Mouse (Mus musculus) layer of hippocampus, postnatal 14 days (tissue): Measurements from ENCODE around the gene Ap1s1. TPM values are rescaled to one million over a fixed set of nuclear protein-coding genes. Genes with fewer than 3 reads are reported as not detected.

ENCODE experiments used
- DNase-seq, 2 experiments: peaks; one replicate each; pipeline ENCODE4 v3.0.0; 2021 to 2022; ENCODE audit warnings: low spot score in 2 of 2, mixed read lengths in 1 of 2
- total RNA-seq, 2 experiments: library from RNA; stranded (reverse); gene quantifications; 2 replicates each; pipeline ENCODE4 v1.2.3; 2021

The Ap1s1 gene
- total RNA-seq, 2 experiments from 2014 or later = 231 to 235 TPM

- no peak for DNase-seq
Measured at GRCm38 (mm10) chr5:137065923-137066322, 20.0 kb upstream of the Ap1s1 start.

GRCm38 (mm10) chr5:137065454-137065853, 19.5 kb upstream of the Ap1s1 start:
- no peak for DNase-seq

GRCm38 (mm10) chr5:137062601-137063000, 16.7 kb upstream of the Ap1s1 start:
- no peak for DNase-seq

GRCm38 (mm10) chr5:137061809-137062481, 16.0 kb upstream of the Ap1s1 start:
- DNase-seq = no peak

- no peak for DNase-seq
Measured at GRCm38 (mm10) chr5:137054873-137055272, 8.9 kb upstream of the Ap1s1 start.

GRCm38 (mm10) chr5:137054299-137054698, 8.4 kb upstream of the Ap1s1 start:
- DNase-seq = no peak

- DNase-seq = peak in 1 of 2 experiments; percentile 36
Measured at GRCm38 (mm10) chr5:137051914-137052505, 6.1 kb upstream of the Ap1s1 start.

GRCm38 (mm10) chr5:137051125-137051524, 5.2 kb upstream of the Ap1s1 start:
- no peak for DNase-seq

- DNase-seq = no peak
Measured at GRCm38 (mm10) chr5:137046991-137047390, 1.1 kb upstream of the Ap1s1 start.

- no peak for DNase-seq
Measured at GRCm38 (mm10) chr5:137046324-137046718, 386 bp upstream of the Ap1s1 start.

GRCm38 (mm10) chr5:137043997-137044396, 1.9 kb downstream of the Ap1s1 start:
- no peak for DNase-seq

- no peak for DNase-seq
Measured at GRCm38 (mm10) chr5:137041442-137041841, 4.5 kb downstream of the Ap1s1 start.

GRCm38 (mm10) chr5:137039453-137039852, 6.5 kb downstream of the Ap1s1 start:
- no peak for DNase-seq

- no peak for DNase-seq
Measured at GRCm38 (mm10) chr5:137036211-137036610, 9.7 kb downstream of the Ap1s1 start.

- peak in 1 of 2 experiments; percentile 84 for DNase-seq
Measured at GRCm38 (mm10) chr5:137032641-137033074, 13.3 kb downstream of the Ap1s1 start.

GRCm38 (mm10) chr5:137032033-137032421, 13.9 kb downstream of the Ap1s1 start:
- peak; percentile 45 to 62 for DNase-seq

GRCm38 (mm10) chr5:137031076-137032032, 14.6 kb downstream of the Ap1s1 start:
- DNase-seq = no peak

GRCm38 (mm10) chr5:137030416-137030810, 15.5 kb downstream of the Ap1s1 start:
- peak in 1 of 2 experiments; percentile 63 for DNase-seq

- peak; percentile 96 for DNase-seq
Measured at GRCm38 (mm10) chr5:137029643-137030415, 16.1 kb downstream of the Ap1s1 start.

- DNase-seq = no peak
Measured at GRCm38 (mm10) chr5:137029273-137029585, 16.7 kb downstream of the Ap1s1 start.
